Mouse (Mus musculus) embryo, embryonic 11.5 days (tissue): ENCODE data around the gene Cstf3.
"Not testable (repeated sequence)": the region's sequence is repeated elsewhere in the genome, so short reads cannot be mapped to it uniquely, and the experiment has no call there.

Source experiments
- DNase-seq: peaks from one replicate; pipeline ENCODE4 v3.0.0-alpha.2; 2012; ENCODE audit warnings: low read depth, low spot score

The Cstf3 gene

GRCm38 (mm10) chr2:104590068-104590828 is at the start of gene Cstf3:
Gene Cstf3 (plus strand): TSS chr2:104590523.
- peak; percentile 99 for DNase-seq

GRCm38 (mm10) chr2:104556711-104557110 is 33.6 kb upstream of the Cstf3 start:
- DNase-seq: not testable (repeated sequence)

GRCm38 (mm10) chr2:104557722-104558121 is 32.6 kb upstream of the Cstf3 start:
- DNase-seq: no peak

GRCm38 (mm10) chr2:104558326-104558725 is 32.0 kb upstream of the Cstf3 start:
- no peak for DNase-seq

- no peak for DNase-seq
Observed at GRCm38 (mm10) chr2:104558938-104559337, 31.4 kb upstream of the Cstf3 start.

GRCm38 (mm10) chr2:104559591-104560380 is 30.5 kb upstream of the Cstf3 start:
- DNase-seq: no peak

GRCm38 (mm10) chr2:104561386-104561785 is 28.9 kb upstream of the Cstf3 start:
- DNase-seq: no peak

GRCm38 (mm10) chr2:104561986-104562532 is 28.3 kb upstream of the Cstf3 start:
- no peak for DNase-seq

GRCm38 (mm10) chr2:104572066-104572465 is 18.3 kb upstream of the Cstf3 start:
- DNase-seq: no peak

- DNase-seq: no peak
Observed at GRCm38 (mm10) chr2:104576216-104576615, 14.1 kb upstream of the Cstf3 start.

- no peak for DNase-seq
Observed at GRCm38 (mm10) chr2:104578021-104578420, 12.3 kb upstream of the Cstf3 start.

GRCm38 (mm10) chr2:104578836-104579604 is 11.3 kb upstream of the Cstf3 start:
- no peak for DNase-seq

- DNase-seq: no peak
Observed at GRCm38 (mm10) chr2:104579784-104580446, 10.4 kb upstream of the Cstf3 start.

- no peak for DNase-seq
Observed at GRCm38 (mm10) chr2:104581281-104581879, 8.9 kb upstream of the Cstf3 start.

GRCm38 (mm10) chr2:104583032-104583431 is 7.3 kb upstream of the Cstf3 start:
- no peak for DNase-seq

GRCm38 (mm10) chr2:104584226-104584625 is 6.1 kb upstream of the Cstf3 start:
- DNase-seq: no peak

GRCm38 (mm10) chr2:104585645-104586044 is 4.7 kb upstream of the Cstf3 start:
- no peak for DNase-seq

- no peak for DNase-seq
Observed at GRCm38 (mm10) chr2:104588552-104588951, 1.8 kb upstream of the Cstf3 start.

GRCm38 (mm10) chr2:104590829-104591117 is 450 bp downstream of the Cstf3 start:
- no peak for DNase-seq

- DNase-seq: no peak
Observed at GRCm38 (mm10) chr2:104591141-104591540, 818 bp downstream of the Cstf3 start.

GRCm38 (mm10) chr2:104595063-104595462 is 4.7 kb downstream of the Cstf3 start:
- DNase-seq: no peak
